Mouse (Mus musculus) lung, postnatal 0 days (tissue): ENCODE data around the gene Cklf.

ENCODE experiments used
- CTCF ChIP-seq: IDR thresholded peaks from 2 replicates; pipeline ENCODE4 v1.5.1; 2016; ENCODE audit warnings: antibody characterized with exemption, mild to moderate bottlenecking
- EP300 ChIP-seq: IDR thresholded peaks from 2 replicates; pipeline ENCODE4 v1.6.1; 2016; ENCODE audit warnings: antibody characterized with exemption, mild to moderate bottlenecking, control low read depth

- TF ChIP-seq EP300 (no peak), CTCF (no peak)
These were observed 11.2 kb upstream of the Cklf start for GRCm38 (mm10) chr8:104239418-104239861.
